In genomic region chr7:115691091-115691490, GRCm38 (mm10) we compare ENCODE assay signal across 14 mouse cellular contexts.
"Had no signal": no experiment of that assay in that cellular context is flagged by ENCODE, and none has a peak within 500 bp of the region (broad histone marks: within the 10 kb centered on the region; RNA-seq: fewer than 3 reads in every experiment).

No protein-coding gene starts in this region.

- H3K36me3 ChIP-seq: liver, embryonic 15.5 days; midbrain, embryonic 10.5 days; neural tube, embryonic 13.5 days had no signal

- H3K27me3 ChIP-seq: liver, embryonic 15.5 days; neural tube, embryonic 13.5 days had no signal

- H3K4me1 ChIP-seq: liver, embryonic 15.5 days had no signal

- H3K4me3 ChIP-seq: liver, embryonic 15.5 days; midbrain, embryonic 10.5 days; neural tube, embryonic 13.5 days had no signal

- H3K9ac ChIP-seq: liver, embryonic 15.5 days; lung, embryonic 14.5 days; neural tube, embryonic 13.5 days had no signal

- H3K27ac ChIP-seq: liver, embryonic 15.5 days; midbrain, embryonic 10.5 days; neural tube, embryonic 13.5 days had no signal

- H3K4me2 ChIP-seq: liver, embryonic 11.5 days; liver, embryonic 15.5 days; lung, embryonic 14.5 days; neural tube, embryonic 13.5 days had no signal

- DNase-seq: kidney, adult 9 months; kidney, postnatal 14 days; left cerebral cortex, postnatal 4 days; lung, embryonic 14.5 days; lung, postnatal 10 days; lung, postnatal 4 days; right cerebral cortex, adult 18-20 months; right cerebral cortex, postnatal 25 days; thymus, postnatal 14 days had no signal

- H3K9me3 ChIP-seq: liver, embryonic 15.5 days; midbrain, embryonic 10.5 days; neural tube, embryonic 13.5 days had no signal

- ATAC-seq: midbrain, embryonic 16.5 days had no signal
